Mouse (Mus musculus) neural tube, embryonic 10.5 days (tissue): ENCODE results near the gene Dkk2.
"Not testable (repeated sequence)": the region's sequence is repeated elsewhere in the genome, so short reads cannot be mapped to it uniquely, and the experiment has no call there.

Source experiments
- DNase-seq: peaks from one replicate; pipeline ENCODE4 v3.0.0-alpha.2; 2017; ENCODE audit warnings: low spot score; ENCODE audit errors: extremely low spot score

Dkk2 gene

GRCm38 (mm10) chr3:132085112-132085822, at the start of gene Dkk2:
TSS of gene Dkk2 (plus strand) at chr3:132085292.
- DNase-seq, result peak; percentile 64

- DNase-seq, result no peak
These were observed 48.4 kb upstream of the Dkk2 start for GRCm38 (mm10) chr3:132036704-132037103.

GRCm38 (mm10) chr3:132037670-132038069, 47.4 kb upstream of the Dkk2 start:
- DNase-seq, result no peak

- no peak for DNase-seq
These were observed 45.0 kb upstream of the Dkk2 start for GRCm38 (mm10) chr3:132040066-132040465.

- DNase-seq, result no peak
These were observed 34.1 kb upstream of the Dkk2 start for GRCm38 (mm10) chr3:132050884-132051457.

GRCm38 (mm10) chr3:132062816-132063215, 22.3 kb upstream of the Dkk2 start:
- not testable (repeated sequence) for DNase-seq

- no peak for DNase-seq
These were observed 21.7 kb upstream of the Dkk2 start for GRCm38 (mm10) chr3:132063374-132063773.

- DNase-seq, result no peak
These were observed 21.1 kb upstream of the Dkk2 start for GRCm38 (mm10) chr3:132063966-132064365.

- DNase-seq, result no peak
These were observed 20.2 kb upstream of the Dkk2 start for GRCm38 (mm10) chr3:132064920-132065319.

- DNase-seq, result no peak
These were observed 14.1 kb upstream of the Dkk2 start for GRCm38 (mm10) chr3:132070949-132071348.

GRCm38 (mm10) chr3:132084018-132084417, 1.1 kb upstream of the Dkk2 start:
- peak; percentile 74 for DNase-seq

GRCm38 (mm10) chr3:132084680-132085079, 412 bp upstream of the Dkk2 start:
- DNase-seq, result peak; percentile 36

- DNase-seq, result no peak
These were observed 795 bp downstream of the Dkk2 start for GRCm38 (mm10) chr3:132085823-132086350.

- peak; percentile 19 for DNase-seq
These were observed 1.4 kb downstream of the Dkk2 start for GRCm38 (mm10) chr3:132086461-132086860.

- DNase-seq, result peak; percentile 62
These were observed 2.0 kb downstream of the Dkk2 start for GRCm38 (mm10) chr3:132087011-132087486.

- DNase-seq, result no peak
These were observed 7.9 kb downstream of the Dkk2 start for GRCm38 (mm10) chr3:132092983-132093382.

GRCm38 (mm10) chr3:132096296-132096695, 11.2 kb downstream of the Dkk2 start:
- no peak for DNase-seq

- DNase-seq, result no peak
These were observed 15.7 kb downstream of the Dkk2 start for GRCm38 (mm10) chr3:132100746-132101145.

- no peak for DNase-seq
These were observed 17.9 kb downstream of the Dkk2 start for GRCm38 (mm10) chr3:132103020-132103419.

GRCm38 (mm10) chr3:132103454-132103853, 18.4 kb downstream of the Dkk2 start:
- no peak for DNase-seq

- DNase-seq, result no peak
These were observed 30.9 kb downstream of the Dkk2 start for GRCm38 (mm10) chr3:132115772-132116511.

GRCm38 (mm10) chr3:132121344-132121743, 36.3 kb downstream of the Dkk2 start:
- no peak for DNase-seq
